Mouse (Mus musculus) brain, embryonic 14.5 days (tissue): ENCODE results near the gene Saal1.

Experiments used
- CTCF ChIP-seq: fragments of 200-500 bp; IDR thresholded peaks from 2 replicates; pipeline ENCODE4 v1.5.1; 2012; ENCODE audit warnings: inconsistent platforms, mild to moderate bottlenecking, moderate library complexity, borderline replicate concordance; ENCODE audit not compliant: insufficient read depth, insufficient read length; ENCODE audit errors: extremely low read depth
- POLR2A ChIP-seq: fragments of 200-500 bp; IDR thresholded peaks from 2 replicates; pipeline ENCODE4 v1.6.1; 2012; ENCODE audit warnings: mild to moderate bottlenecking, inconsistent platforms, borderline replicate concordance; ENCODE audit not compliant: poor library complexity, insufficient read depth, insufficient read length, severe bottlenecking; ENCODE audit errors: extremely low read depth

GRCm38 (mm10) chr7:46676808-46677360 is 33.6 kb downstream of the Saal1 start:
- TF ChIP-seq POLR2A (no peak), CTCF (no peak)
